Mouse (Mus musculus): ENCODE measurements around the gene Nisch.

DNA sequence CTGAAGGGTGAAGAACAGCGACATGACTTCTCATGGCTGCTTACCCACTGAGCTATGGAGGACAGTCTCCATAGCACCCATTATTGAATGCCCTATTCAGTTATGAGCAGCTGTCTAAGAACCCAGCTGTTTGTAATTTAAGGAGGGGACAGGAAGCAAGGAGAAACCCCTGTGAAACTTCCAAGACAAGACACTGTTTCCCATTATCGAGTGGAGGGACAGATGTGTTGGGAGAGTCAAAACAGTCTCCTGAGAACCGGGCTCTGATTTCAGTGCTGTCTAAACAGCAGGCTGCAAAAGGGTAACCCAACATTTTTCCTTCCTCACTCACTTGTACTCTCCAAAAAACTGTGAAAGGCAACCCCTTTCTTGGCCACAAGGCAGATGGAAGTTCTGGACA, 23.8 kb upstream of the Nisch start:
- TF ChIP-seq ZKSCAN1 (IDR thresholded peaks at IDR 0.05; ENCODE audit: borderline replicate concordance, low read depth, low read length) (no peak), CTCF (conservative IDR thresholded peaks at IDR 0.05 in 1 of 2, IDR thresholded peaks at IDR 0.05 in 1 of 2; ENCODE audit: low read depth in 2 of 2, low read length in 2 of 2) (no peak), MAFK (IDR thresholded peaks at IDR 0.05; ENCODE audit: insufficient replicate concordance, low read length) (no peak), POLR2A (IDR thresholded peaks at IDR 0.05; ENCODE audit: low read depth, low read length) (no peak), GABPA (IDR thresholded peaks at IDR 0.05; ENCODE audit: insufficient replicate concordance, low read depth, low read length) (no peak), E2F4 (IDR thresholded peaks at IDR 0.05; ENCODE audit: insufficient replicate concordance, low read depth, low read length) (no peak), ZMIZ1 (IDR thresholded peaks at IDR 0.05; ENCODE audit: low read depth, low read length) (no peak), EP300 (IDR thresholded peaks at IDR 0.05; ENCODE audit: low read length) (no peak), MEF2A (IDR thresholded peaks at IDR 0.05; ENCODE audit: borderline replicate concordance, low read depth, low read length) (no peak), MYC (IDR thresholded peaks at IDR 0.05; ENCODE audit: low read depth, low read length) (no peak)
